Mouse (Mus musculus) stomach, embryonic 14.5 days (tissue): ENCODE measurements around the gene Zfp518a. TPM values are rescaled to one million over a fixed set of nuclear protein-coding genes. Genes with fewer than 3 reads are reported as not detected.

Source experiments
- ATAC-seq: fragments of 200-750 bp; cut with Nextera tagmentation; 2 replicates; pipeline ENCODE4 v1.8.0; 2017; ENCODE audit warnings: low read depth, moderate TSS enrichment; ENCODE audit not compliant: insufficient number of reproducible peaks, insufficient read depth, low FRiP score
- H3K27ac ChIP-seq: fragments of 300-500 bp; sonication (generic); 2 replicates; pipeline ENCODE4 v1.5.1; 2014; ENCODE audit warnings: mild to moderate bottlenecking, low read length, moderate library complexity, mixed read lengths
- H3K27me3 ChIP-seq: fragments of 300-500 bp; sonication (generic); 2 replicates; pipeline ENCODE4 v1.6.1; 2014; ENCODE audit warnings: low read length, control low read depth, mixed read lengths; ENCODE audit not compliant: control insufficient read depth, insufficient read depth
- H3K36me3 ChIP-seq: fragments of 300-500 bp; sonication (generic); 2 replicates; pipeline ENCODE4 v1.6.1; 2014; ENCODE audit warnings: mild to moderate bottlenecking, control low read depth, low read length, moderate library complexity, mixed read lengths; ENCODE audit not compliant: control insufficient read depth, insufficient read depth
- H3K4me1 ChIP-seq: fragments of 300-500 bp; sonication (generic); 2 replicates; pipeline ENCODE4 v1.6.1; 2014; ENCODE audit warnings: low read length, control low read depth, mixed read lengths; ENCODE audit not compliant: control insufficient read depth, insufficient read depth
- H3K4me2 ChIP-seq: fragments of 300-500 bp; sonication (generic); replicated peaks from 2 replicates; pipeline ENCODE4 v1.6.1; 2014; ENCODE audit warnings: low read depth, low read length, control low read depth
- H3K4me3 ChIP-seq: fragments of 300-500 bp; sonication (generic); 2 replicates; pipeline ENCODE4 v1.5.1; 2014; ENCODE audit warnings: low read depth, low read length, control low read depth
- H3K9ac ChIP-seq: fragments of 300-500 bp; sonication (generic); replicated peaks from 2 replicates; pipeline ENCODE4 v1.6.1; 2014; ENCODE audit warnings: low read depth, mild to moderate bottlenecking, control low read depth, low read length, moderate library complexity, mixed read lengths
- H3K9me3 ChIP-seq: fragments of 300-500 bp; sonication (generic); 2 replicates; pipeline ENCODE4 v1.6.1; 2016; ENCODE audit warnings: low read depth, low read length, control low read depth; ENCODE audit not compliant: control insufficient read depth
- WGBS: fragments of 180-500 bp; shearing (Covaris S2); extraction: QIAGEN DNeasy Blood & Tissue Kit; methylation state at CpG from one replicate; pipeline ENCODE4 v1.1.7; 2014; 5-methylcytosine and 5-hydroxymethylcytosine counted together
- polyA plus RNA-seq: library from polyadenylated mRNA; unstranded; fragments of >200 nt; fragmentation: Nextera tagmentation; extraction: Ambion mirVana; gene quantifications from 2 replicates; pipeline ENCODE4 v1.2.1, GENCODE M21; 2014

Zfp518a gene
- polyA plus RNA-seq, 1 experiment from 2014 or later, result 15.2 TPM

DNA sequence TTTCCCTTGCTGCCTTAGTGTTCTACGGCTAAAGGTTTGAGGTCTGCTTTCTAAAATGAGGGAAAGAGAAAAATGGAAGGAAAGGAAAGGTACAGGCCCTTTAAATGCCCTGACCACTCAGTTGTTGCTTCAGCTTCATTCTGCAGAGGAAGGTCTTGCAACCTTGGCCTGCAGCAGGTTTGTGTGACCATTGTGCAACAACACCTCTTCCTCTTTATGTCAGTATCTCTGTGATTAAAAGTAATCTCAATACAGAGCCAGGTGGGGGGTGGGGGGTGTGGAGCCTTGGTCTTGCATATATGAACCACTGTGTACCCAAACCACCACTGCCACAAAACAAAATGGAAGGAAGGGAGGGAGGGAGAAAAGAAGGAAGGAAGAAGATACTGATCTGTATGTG, 5.6 kb upstream of the Zfp518a start:
- no peaks in the 10 kb centered on the region for H3K36me3 ChIP-seq
- no peaks in the 10 kb centered on the region for H3K4me1 ChIP-seq
- peaks cover 2% of the 10 kb centered on the region; the same call in 1 of the 2 replicates for H3K9me3 ChIP-seq
- H3K27ac ChIP-seq, result no peak overlapping the region
- WGBS, result 75% methylated on average over 1 of the region's 1 CpGs
- peaks cover 7% of the 10 kb centered on the region; the same call in 1 of the 2 replicates for H3K27me3 ChIP-seq
- no peak overlapping the region for H3K4me3 ChIP-seq
- no peak overlapping the region for H3K9ac ChIP-seq
- H3K4me2 ChIP-seq, result no peak overlapping the region
- no peak for ATAC-seq

DNA sequence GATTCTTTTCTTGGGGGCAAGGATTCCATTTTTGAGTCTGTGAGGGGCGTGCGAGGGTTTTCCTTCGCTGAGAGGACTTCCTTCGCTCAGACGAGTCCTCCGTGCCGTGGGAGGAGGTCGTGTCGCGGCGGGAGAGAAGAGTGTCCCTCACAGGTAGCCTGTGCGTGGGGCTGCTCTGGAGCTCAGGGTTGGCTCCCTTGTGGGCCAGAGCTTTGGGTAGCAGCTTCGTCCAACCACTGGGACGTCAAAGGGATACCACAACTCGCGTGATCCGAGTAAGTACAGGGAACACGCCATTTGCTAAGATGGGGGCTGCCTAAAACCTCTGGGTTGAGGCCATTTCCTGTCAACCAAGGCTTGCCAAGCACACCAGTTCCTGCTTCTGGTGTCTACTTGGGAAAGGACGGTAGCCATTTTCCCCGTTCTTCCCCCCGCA, 416 bp upstream of the Zfp518a start:
- Histone ChIP-seq H3K4me1 (no peaks in the 10 kb centered on the region), H3K4me2 (peak overlapping the region; percentile 63), H3K4me3 (peak overlapping the region; percentile 81), H3K36me3 (peaks cover 3% of the 10 kb centered on the region; the same call in 1 of the 2 replicates), H3K27me3 (0 out of 2 replicates have a peak, but pooled peaks cover 5% of the 10 kb centered on the region), H3K9me3 (peaks cover 5% of the 10 kb centered on the region; the same call in 1 of the 2 replicates), H3K27ac (peak overlapping the region; percentile 96; the same call in 1 of the 2 replicates), H3K9ac (peak overlapping the region; percentile 62; the same call in 1 of the 2 replicates)
- WGBS, result 53% methylated on average over 21 of the region's 21 CpGs
- ATAC-seq, result no peak

DNA sequence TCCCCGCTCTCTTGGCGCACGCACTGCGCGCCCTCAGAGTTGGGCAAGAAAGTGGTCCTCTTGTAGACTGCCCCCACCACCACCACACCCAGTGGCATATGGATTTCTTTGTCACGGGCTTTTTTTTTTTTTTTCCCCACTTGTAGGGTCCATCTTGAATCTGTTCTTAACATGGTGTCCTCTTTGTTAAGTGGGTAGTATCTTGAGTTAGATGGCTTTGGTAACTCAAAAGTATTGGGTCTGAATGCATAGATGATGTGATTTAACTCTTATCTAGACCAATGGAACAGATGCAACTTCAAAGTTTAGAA, 843 bp downstream of the Zfp518a start:
- peak overlapping the region; percentile 62 for H3K9ac ChIP-seq
- H3K27me3 ChIP-seq, result no peaks in the 10 kb centered on the region
- no peaks in the 10 kb centered on the region for H3K4me1 ChIP-seq
- no peak for ATAC-seq
- peak overlapping the region; percentile 96 for H3K27ac ChIP-seq
- H3K36me3 ChIP-seq, result peaks cover 3% of the 10 kb centered on the region; the same call in 1 of the 2 replicates
- H3K9me3 ChIP-seq, result peaks cover 5% of the 10 kb centered on the region; the same call in 1 of the 2 replicates
- peak overlapping the region; percentile 63 for H3K4me2 ChIP-seq
- H3K4me3 ChIP-seq, result peak overlapping the region; percentile 81
- WGBS, result 2% methylated on average over 6 of the region's 6 CpGs

DNA sequence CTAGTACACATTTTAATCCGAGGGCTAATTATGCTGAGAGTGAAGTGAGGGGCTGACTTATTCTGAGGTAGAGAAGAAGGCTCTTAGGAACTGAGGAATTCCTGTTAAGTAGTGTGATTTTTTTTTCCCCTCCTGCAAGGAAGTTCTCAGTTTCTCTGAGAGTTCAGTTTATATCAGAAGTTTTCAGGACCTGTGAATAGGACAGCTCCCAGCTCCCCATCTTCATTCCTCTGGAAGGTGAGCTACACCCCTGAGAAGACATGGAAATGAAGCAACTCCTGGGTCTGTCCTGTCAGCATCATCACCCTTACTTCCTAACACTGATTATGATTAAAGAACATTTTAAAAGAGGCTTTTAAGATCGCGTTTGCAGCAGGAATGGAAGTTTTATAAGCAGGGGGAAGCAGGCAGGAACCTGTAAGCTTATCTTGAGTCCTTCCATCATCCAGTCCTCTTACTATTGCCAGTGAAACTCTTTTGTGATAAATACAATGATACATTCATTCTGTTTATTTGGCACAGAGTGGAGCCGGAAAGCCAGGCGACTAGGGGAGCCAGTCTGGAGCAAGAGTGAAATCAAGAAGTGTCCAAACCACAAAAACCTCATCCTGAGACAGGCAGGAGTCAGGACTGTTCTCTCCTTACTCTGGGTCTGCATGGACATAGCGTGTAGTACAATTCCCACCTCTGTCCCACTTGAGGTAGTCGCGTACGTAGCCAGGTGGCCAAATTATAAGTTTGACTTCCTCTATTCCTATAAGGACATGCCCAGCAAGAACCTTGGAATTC, 37.3 kb downstream of the Zfp518a start:
- no peak overlapping the region for H3K9ac ChIP-seq
- H3K4me1 ChIP-seq, result no peaks in the 10 kb centered on the region
- H3K27me3 ChIP-seq, result no peaks in the 10 kb centered on the region
- no peaks in the 10 kb centered on the region for H3K36me3 ChIP-seq
- no peak for ATAC-seq
- no peak overlapping the region for H3K4me3 ChIP-seq
- H3K4me2 ChIP-seq, result no peak overlapping the region
- no peaks in the 10 kb centered on the region for H3K9me3 ChIP-seq
- no peak overlapping the region for H3K27ac ChIP-seq
- WGBS, result 66% methylated on average over 9 of the region's 9 CpGs

DNA sequence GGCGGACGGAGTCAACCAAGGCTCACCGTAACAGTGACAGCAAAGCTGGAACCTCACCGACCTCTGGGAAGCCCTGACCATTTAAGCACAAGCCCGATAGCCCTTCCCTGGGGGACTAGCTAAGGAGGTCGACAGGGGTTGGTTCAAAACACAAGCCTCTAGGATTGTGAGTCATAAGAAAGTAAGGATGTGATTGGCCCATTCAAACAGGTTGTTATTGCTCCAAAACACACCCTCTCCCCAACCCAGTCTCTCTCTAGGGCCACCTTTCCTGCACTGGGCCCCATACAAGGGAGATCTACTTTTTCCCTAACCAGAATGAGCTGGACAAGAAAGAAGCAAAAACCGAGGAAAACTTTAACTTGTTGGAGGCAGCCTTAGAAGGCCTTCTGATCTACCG, 40.9 kb downstream of the Zfp518a start:
- H3K27ac ChIP-seq, result no peak overlapping the region
- H3K4me2 ChIP-seq, result no peak overlapping the region
- ATAC-seq, result no peak
- H3K9ac ChIP-seq, result no peak overlapping the region
- H3K4me1 ChIP-seq, result no peaks in the 10 kb centered on the region
- no peaks in the 10 kb centered on the region for H3K36me3 ChIP-seq
- 47% methylated on average over 8 of the region's 8 CpGs for WGBS
- no peaks in the 10 kb centered on the region for H3K27me3 ChIP-seq
- no peak overlapping the region for H3K4me3 ChIP-seq
- H3K9me3 ChIP-seq, result no peaks in the 10 kb centered on the region

DNA sequence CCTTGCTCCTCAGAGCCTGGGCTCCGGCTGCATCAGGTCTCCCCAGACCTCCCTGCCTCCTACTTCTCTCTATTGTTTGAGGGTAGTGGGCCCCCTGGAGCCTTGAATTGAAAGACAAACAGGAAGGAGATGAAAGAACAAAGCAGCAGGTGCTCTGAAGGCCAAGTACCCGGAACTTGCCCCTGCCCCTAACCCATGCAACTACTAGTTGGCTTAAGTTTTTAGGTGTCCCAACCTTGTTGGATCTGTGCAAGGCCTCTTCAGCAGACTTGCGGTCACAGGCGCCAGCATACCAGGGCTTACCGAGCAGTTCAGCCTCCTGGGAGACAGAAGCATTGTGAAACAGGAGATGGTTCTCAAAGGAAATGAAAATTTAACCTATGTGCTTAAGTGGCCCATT, 41.5 kb downstream of the Zfp518a start:
- no peak overlapping the region for H3K4me2 ChIP-seq
- ATAC-seq, result no peak
- no peak overlapping the region for H3K27ac ChIP-seq
- H3K4me1 ChIP-seq, result no peaks in the 10 kb centered on the region
- no peak overlapping the region for H3K9ac ChIP-seq
- H3K36me3 ChIP-seq, result no peaks in the 10 kb centered on the region
- no peaks in the 10 kb centered on the region for H3K27me3 ChIP-seq
- H3K4me3 ChIP-seq, result no peak overlapping the region
- WGBS, result 48% methylated on average over 5 of the region's 5 CpGs
- H3K9me3 ChIP-seq, result no peaks in the 10 kb centered on the region

DNA sequence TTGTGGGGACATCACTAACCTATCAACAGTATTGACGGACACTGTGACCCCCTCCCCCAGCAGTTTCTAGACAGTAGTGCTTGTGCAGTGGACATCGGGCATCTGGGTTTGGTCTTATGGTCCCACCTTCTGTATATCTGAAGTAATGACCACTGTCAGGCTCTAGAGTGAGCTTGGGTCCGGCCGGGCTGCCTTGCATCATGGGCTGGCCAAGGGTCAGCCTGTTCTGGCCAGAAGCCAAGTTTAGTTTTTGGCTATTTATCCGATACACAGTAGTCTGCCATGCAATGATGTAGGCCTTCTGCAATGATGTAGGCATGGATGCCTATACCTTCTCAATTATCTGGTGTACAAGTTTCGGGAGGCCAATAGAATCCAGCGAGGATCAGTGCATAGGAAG, 49.0 kb downstream of the Zfp518a start:
- H3K4me3 ChIP-seq, result no peak overlapping the region
- ATAC-seq, result no peak
- no peaks in the 10 kb centered on the region for H3K4me1 ChIP-seq
- no peak overlapping the region for H3K4me2 ChIP-seq
- H3K9ac ChIP-seq, result no peak overlapping the region
- no peak overlapping the region for H3K27ac ChIP-seq
- no peaks in the 10 kb centered on the region for H3K36me3 ChIP-seq
- H3K9me3 ChIP-seq, result no peaks in the 10 kb centered on the region
- WGBS, result 87% methylated on average over 7 of the region's 7 CpGs
- H3K27me3 ChIP-seq, result no peaks in the 10 kb centered on the region

DNA sequence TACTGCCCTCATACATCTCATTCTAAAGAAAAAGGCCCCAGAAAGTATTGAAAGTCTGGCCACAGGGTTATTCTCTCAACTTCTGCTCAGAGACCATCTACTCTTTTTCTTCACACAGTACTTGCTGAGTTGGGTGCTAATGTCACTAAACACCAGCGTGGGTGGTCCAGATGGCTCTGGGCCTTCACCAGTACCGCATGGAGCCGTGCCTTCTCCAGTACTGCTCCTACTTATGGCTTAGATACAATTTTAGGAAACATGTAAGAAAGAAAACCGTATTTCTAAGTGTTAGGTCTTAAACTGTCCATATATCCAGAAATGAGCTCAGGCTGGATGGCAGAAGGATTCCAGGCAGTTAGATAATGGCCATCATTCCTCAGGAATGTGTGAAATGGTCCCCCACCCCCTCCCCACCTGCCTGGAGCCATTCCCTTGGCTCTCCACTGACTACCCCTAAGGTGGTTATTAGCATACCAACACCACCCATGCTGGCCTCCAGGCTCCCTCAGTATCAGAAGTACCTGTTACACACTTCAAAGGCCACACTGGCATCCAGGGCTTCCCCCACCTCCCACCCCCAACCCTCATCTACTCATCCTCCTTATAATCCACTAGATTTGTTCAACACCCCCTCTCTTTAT, 52.6 kb downstream of the Zfp518a start:
- Histone ChIP-seq H3K9me3 (no peaks in the 10 kb centered on the region), H3K27me3 (no peaks in the 10 kb centered on the region), H3K4me3 (no peak overlapping the region), H3K36me3 (no peaks in the 10 kb centered on the region), H3K4me2 (no peak overlapping the region), H3K9ac (no peak overlapping the region), H3K27ac (no peak overlapping the region), H3K4me1 (no peaks in the 10 kb centered on the region)
- 82% methylated on average over 4 of the region's 4 CpGs for WGBS
- ATAC-seq, result no peak
